Mouse (Mus musculus): ENCODE data around the gene Srsf6.

GRCm38 (mm10) chr2:162946964-162947363 is 15.6 kb downstream of the Srsf6 start:
- TF ChIP-seq CTCF (IDR thresholded peaks at IDR 0.05) (no peak), EP300 (IDR thresholded peaks at IDR 0.05) (no peak)

Data from lung, postnatal 0 days (tissue).